Mouse (Mus musculus) ES-E14 (cell line): ENCODE data around the gene Slc35e4. TPM values are rescaled to one million over a fixed set of nuclear protein-coding genes. Genes with fewer than 3 reads are reported as not detected.
A peak's percentile ranks its signal among the peaks of the same experiment; 100 is the strongest.

ENCODE experiments used
- DNase-seq: peaks from one replicate; pipeline ENCODE4 v3.0.0-alpha.2; 2013; ENCODE audit warnings: low read depth, low spot score
- H3K27ac ChIP-seq: 2 replicates; pipeline ENCODE4 v1.5.1; 2012; ENCODE audit warnings: low read depth, mild to moderate bottlenecking, low read length, moderate library complexity, mixed read lengths; ENCODE audit not compliant: poor library complexity, insufficient read depth, severe bottlenecking
- H3K36me3 ChIP-seq: 2 replicates; pipeline ENCODE4 v1.6.1; 2012; ENCODE audit warnings: mild to moderate bottlenecking, low read length, moderate library complexity, mixed read lengths; ENCODE audit not compliant: control insufficient read depth, poor library complexity, insufficient read depth, severe bottlenecking
- H3K4me1 ChIP-seq, 2 experiments: fragments of 150-350 bp in 1 of 2; sonication (generic) in 1 of 2; 2 replicates each; pipeline ENCODE4 v1.6.1; 2012; ENCODE audit warnings: low read length in 2 of 2, mild to moderate bottlenecking in 1 of 2, mixed read lengths in 1 of 2; ENCODE audit not compliant: control insufficient read depth in 2 of 2, insufficient read depth in 2 of 2, poor library complexity in 1 of 2
- H3K4me3 ChIP-seq, 2 experiments: fragments of 150-350 bp in 1 of 2; sonication (generic) in 1 of 2; 2 replicates each; pipeline ENCODE4 v1.5.1; 2012; ENCODE audit warnings: low read length in 2 of 2, low read depth in 1 of 2, mild to moderate bottlenecking in 1 of 2, mixed read lengths in 1 of 2; ENCODE audit not compliant: insufficient read depth in 1 of 2, poor library complexity in 1 of 2, severe bottlenecking in 1 of 2
- H3K9ac ChIP-seq: 2 replicates; pipeline ENCODE4 v1.6.1; 2012; ENCODE audit warnings: low read depth, mild to moderate bottlenecking, low read length, mixed read lengths; ENCODE audit not compliant: poor library complexity, insufficient read depth, severe bottlenecking
- H3K9me3 ChIP-seq: fragments of 150-350 bp; sonication (generic); 2 replicates; pipeline ENCODE4 v1.6.1; 2012; ENCODE audit warnings: low read depth, mild to moderate bottlenecking, low read length; ENCODE audit not compliant: control insufficient read depth, insufficient read depth
- CHD2 ChIP-seq: IDR thresholded peaks from 2 replicates; pipeline ENCODE4 v1.6.1; 2014; ENCODE audit warnings: mild to moderate bottlenecking, low read depth, low read length, inconsistent platforms
- HCFC1 ChIP-seq: IDR thresholded peaks from 2 replicates; pipeline ENCODE4 v1.6.1; 2012; ENCODE audit warnings: low read length, inconsistent platforms, borderline replicate concordance; ENCODE audit not compliant: insufficient read depth
- MAFK ChIP-seq: IDR thresholded peaks from 2 replicates; pipeline ENCODE4 v1.6.1; 2014; ENCODE audit warnings: mild to moderate bottlenecking, low read depth, low read length, inconsistent platforms; ENCODE audit not compliant: insufficient read depth
- ZC3H11A ChIP-seq: IDR thresholded peaks from 2 replicates; pipeline ENCODE4 v1.6.1; 2012; ENCODE audit warnings: low read depth, mild to moderate bottlenecking, inconsistent platforms, low read length, borderline replicate concordance
- ZNF384 ChIP-seq: IDR thresholded peaks from 2 replicates; pipeline ENCODE4 v1.6.1; 2012; ENCODE audit warnings: low read depth, low read length, inconsistent platforms
- in situ Hi-C, 2 experiments: fragments of 600-800 bp; cut with MboI; formaldehyde crosslinking; loops; one replicate each; pipeline ENCODE4 v1.15.1; 2025; ENCODE audit warnings: low sequenced_read_pairs in 2 of 2, inconsistent platforms in 1 of 2; ENCODE audit not compliant: unreplicated experiment in 2 of 2
- total RNA-seq: library from RNA; depleted of rRNA; stranded (reverse); fragments of 300-350 nt; gene quantifications from 2 replicates; pipeline ENCODE4 v1.2.3, GENCODE M21; 2012

Slc35e4 gene
- total RNA-seq, 1 experiment: 18.2 TPM

GRCm38 (mm10) chr11:3910513-3911310 lies 3.8 kb downstream of the Slc35e4 start:
- TF ChIP-seq HCFC1 (no peak), MAFK (no peak), ZNF384 (no peak), ZC3H11A (no peak), CHD2 (no peak)
- H3K4me1 ChIP-seq: peaks cover 3 to 7% of the 10 kb centered on the region in 2 experiments; a peak in 2 of 4 replicates
- no peaks in the 10 kb centered on the region for H3K9me3 ChIP-seq
- DNase-seq: no peak
- H3K4me3 ChIP-seq: no peak overlapping the region
- in situ Hi-C loops: no loop called here
- H3K9ac ChIP-seq: no peak overlapping the region
- no peaks in the 10 kb centered on the region; the same call in 1 of the 2 replicates for H3K36me3 ChIP-seq
- no peak overlapping the region for H3K27ac ChIP-seq

GRCm38 (mm10) chr11:3909236-3909635 lies 5.2 kb downstream of the Slc35e4 start:
- H3K4me1 ChIP-seq: peaks cover 3 to 15% of the 10 kb centered on the region in 2 experiments; a peak in 3 of 4 replicates
- no peak for DNase-seq
- no peaks in the 10 kb centered on the region for H3K9me3 ChIP-seq
- no peak for TF ChIP-seq ZC3H11A
- no peak for TF ChIP-seq HCFC1
- TF ChIP-seq MAFK: no peak
- TF ChIP-seq CHD2: no peak
- TF ChIP-seq ZNF384: no peak
- no peaks in the 10 kb centered on the region; the same call in 1 of the 2 replicates for H3K36me3 ChIP-seq
- no peak overlapping the region for H3K9ac ChIP-seq
- H3K4me3 ChIP-seq: no peak overlapping the region
- H3K27ac ChIP-seq: no peak overlapping the region
- in situ Hi-C loops: no loop called here

GRCm38 (mm10) chr11:3905446-3905845 lies 9.0 kb downstream of the Slc35e4 start:
- no peak overlapping the region for H3K9ac ChIP-seq
- H3K4me1 ChIP-seq: peaks cover 0 to 8% of the 10 kb centered on the region in 2 experiments; a peak in 2 of 4 replicates
- DNase-seq: no peak
- H3K27ac ChIP-seq: no peak overlapping the region
- TF ChIP-seq HCFC1 (no peak), MAFK (0 out of 2 replicates have a peak, but pooled peaks have one; percentile 17), CHD2 (no peak)
- in situ Hi-C loops: no loop called here
- no peaks in the 10 kb centered on the region for H3K9me3 ChIP-seq
- no peak overlapping the region for H3K4me3 ChIP-seq
- no peaks in the 10 kb centered on the region; the same call in 1 of the 2 replicates for H3K36me3 ChIP-seq

- Histone ChIP-seq H3K4me1 (peaks cover 0 to 8% of the 10 kb centered on the region in 2 experiments; a peak in 2 of 4 replicates), H3K27ac (no peak overlapping the region)
Observed at GRCm38 (mm10) chr11:3904673-3905072, 9.8 kb downstream of the Slc35e4 start.

More at GRCm38 (mm10) chr11:3904673-3905072, 9.8 kb downstream of the Slc35e4 start:
- in situ Hi-C loops: no loop called here
- Histone ChIP-seq H3K9me3 (no peaks in the 10 kb centered on the region), H3K36me3 (no peaks in the 10 kb centered on the region; the same call in 1 of the 2 replicates), H3K4me3 (no peak overlapping the region), H3K9ac (no peak overlapping the region)
- no peak for TF ChIP-seq CHD2
- no peak for TF ChIP-seq ZC3H11A
- no peak for TF ChIP-seq MAFK
- no peak for TF ChIP-seq HCFC1
- no peak for DNase-seq
